Mouse (Mus musculus): ENCODE results near the gene Esyt1.

- TF ChIP-seq CTCF (IDR thresholded peaks at IDR 0.05; ENCODE audit: low read depth, low read length) = no peak
- no peak for TF ChIP-seq POLR2A (IDR thresholded peaks at IDR 0.05; ENCODE audit: extremely low read depth, insufficient read depth, low read length)
These were observed 1.4 kb downstream of the Esyt1 start for GRCm38 (mm10) chr10:128524111-128524731.
